ENCODE assay signal across 18 mouse cellular contexts in genomic region chr10:95361260-95361841, GRCm38 (mm10). TPM values are rescaled to one million over a fixed set of nuclear protein-coding genes. Genes with fewer than 3 reads are reported as not detected.
A peak's percentile ranks its signal among the peaks of the same experiment; 100 is the strongest.
DNase-seq lines count a peak whose midpoint lies in the region; ATAC-seq and TF ChIP-seq lines count a peak whose summit lies in the region.
"Had no signal": no experiment of that assay in that cellular context is flagged by ENCODE, and none has a peak within 500 bp of the region (broad histone marks: within the 10 kb centered on the region; RNA-seq: fewer than 3 reads in every experiment).

No protein-coding gene starts in this region.

- H3K36me3 ChIP-seq in intestine, postnatal 0 days (ENCODE audit: control insufficient read depth, insufficient read depth) = no peaks in the 10 kb centered on the region
- no peaks in the 10 kb centered on the region for H3K36me3 ChIP-seq in intestine, embryonic 15.5 days
- no peaks in the 10 kb centered on the region for H3K36me3 ChIP-seq in lung, embryonic 15.5 days
- H3K36me3 ChIP-seq: embryonic facial prominence, embryonic 15.5 days; forebrain, embryonic 15.5 days; heart, embryonic 13.5 days; hindbrain, embryonic 12.5 days had no signal

- no peak for TF ChIP-seq CTCF in intestine, postnatal 0 days (IDR thresholded peaks at IDR 0.05; ENCODE audit: low read depth)

- no peak overlapping the region for H3K4me2 ChIP-seq in intestine, postnatal 0 days (replicated peaks; ENCODE audit: low read depth)
- no peak overlapping the region for H3K4me2 ChIP-seq in intestine, embryonic 15.5 days (replicated peaks)
- no peak overlapping the region for H3K4me2 ChIP-seq in lung, embryonic 15.5 days
- H3K4me2 ChIP-seq: embryonic facial prominence, embryonic 15.5 days; forebrain, embryonic 15.5 days; heart, embryonic 13.5 days; hindbrain, embryonic 12.5 days had no signal

- H3K9me3 ChIP-seq in intestine, postnatal 0 days (ENCODE audit: control insufficient read depth) = peaks cover 4% of the 10 kb centered on the region; the same call in 1 of the 2 replicates
- H3K9me3 ChIP-seq in intestine, embryonic 15.5 days = no peaks in the 10 kb centered on the region
- H3K9me3 ChIP-seq in lung, embryonic 15.5 days = no peaks in the 10 kb centered on the region
- H3K9me3 ChIP-seq: embryonic facial prominence, embryonic 15.5 days; forebrain, embryonic 15.5 days; heart, embryonic 13.5 days; hindbrain, embryonic 12.5 days had no signal

- H3K4me3 ChIP-seq in intestine, postnatal 0 days (ENCODE audit: low read depth, low read length) = no peak overlapping the region
- H3K4me3 ChIP-seq in intestine, embryonic 15.5 days (replicated peaks) = no peak overlapping the region
- H3K4me3 ChIP-seq in lung, embryonic 15.5 days = no peak overlapping the region
- H3K4me3 ChIP-seq: embryonic facial prominence, embryonic 15.5 days; forebrain, embryonic 15.5 days; heart, embryonic 13.5 days; hindbrain, embryonic 12.5 days had no signal

- H3K4me1 ChIP-seq in intestine, postnatal 0 days (replicated peaks; ENCODE audit: control insufficient read depth, insufficient read depth, low read length) = no peaks in the 10 kb centered on the region
- no peaks in the 10 kb centered on the region for H3K4me1 ChIP-seq in intestine, embryonic 15.5 days (replicated peaks)
- 0 out of 2 replicates have a peak, but pooled peaks cover 3% of the 10 kb centered on the region for H3K4me1 ChIP-seq in lung, embryonic 15.5 days
- H3K4me1 ChIP-seq: embryonic facial prominence, embryonic 15.5 days; forebrain, embryonic 15.5 days; heart, embryonic 13.5 days; hindbrain, embryonic 12.5 days had no signal

- H3K27ac ChIP-seq in intestine, postnatal 0 days (ENCODE audit: low read depth, low read length) = no peak overlapping the region
- no peak overlapping the region for H3K27ac ChIP-seq in intestine, embryonic 15.5 days
- no peak overlapping the region for H3K27ac ChIP-seq in lung, embryonic 15.5 days
- H3K27ac ChIP-seq: embryonic facial prominence, embryonic 15.5 days; forebrain, embryonic 15.5 days; heart, embryonic 13.5 days; hindbrain, embryonic 12.5 days; kidney, postnatal 0 days had no signal

- DNase-seq in right cerebral cortex, adult 2 months (ENCODE audit: low spot score in 2 of 2) = no peak
- DNase-seq: adrenal gland, postnatal 25 days; cerebellum, adult 8-10 months; layer of hippocampus, adult 9-11 months; thymus, postnatal 4 days had no signal

- WGBS in intestine, postnatal 0 days = 58% methylated on average over 12 of the region's 12 CpGs
- WGBS in intestine, embryonic 15.5 days = 82% methylated on average over 12 of the region's 12 CpGs
- 55% methylated on average over 12 of the region's 12 CpGs for WGBS in lung, embryonic 15.5 days

- H3K27me3 ChIP-seq in intestine, postnatal 0 days (replicated peaks; ENCODE audit: control insufficient read depth, insufficient read depth, low read length) = no peaks in the 10 kb centered on the region
- H3K27me3 ChIP-seq in intestine, embryonic 15.5 days (replicated peaks) = no peaks in the 10 kb centered on the region
- no peaks in the 10 kb centered on the region for H3K27me3 ChIP-seq in lung, embryonic 15.5 days
- H3K27me3 ChIP-seq: embryonic facial prominence, embryonic 15.5 days; forebrain, embryonic 15.5 days; hindbrain, embryonic 12.5 days had no signal

- ATAC-seq in intestine, postnatal 0 days = 0 out of 2 replicates have a peak, but pooled peaks have one; percentile 36
- ATAC-seq in intestine, embryonic 15.5 days = no peak
- peak; percentile 78 for ATAC-seq in granulocyte monocyte progenitor cell, adult 5-6 weeks (replicated peaks; ENCODE audit: poor library complexity, severe bottlenecking)
- peak; percentile 65 for ATAC-seq in lung, embryonic 15.5 days (ENCODE audit: borderline replicate concordance, extremely low read depth, low FRiP score, low TSS enrichment)
- peak; percentile 70 for ATAC-seq in megakaryocyte progenitor cell, adult 5-6 weeks (replicated peaks; ENCODE audit: poor library complexity)
- ATAC-seq in monocyte, adult 5-6 weeks (replicated peaks; ENCODE audit: insufficient number of reproducible peaks, low FRiP score, low TSS enrichment, poor library complexity, severe bottlenecking) = no peak
- ATAC-seq in erythroblast, adult 5-6 weeks (replicated peaks; ENCODE audit: low FRiP score, poor library complexity, severe bottlenecking) = no peak
- ATAC-seq: CD4-positive, CD25-positive, alpha-beta regulatory T cell, adult 4 months; forebrain, embryonic 15.5 days had no signal

- no peak overlapping the region for H3K9ac ChIP-seq in intestine, postnatal 0 days (ENCODE audit: low read depth, low read length)
- no peak overlapping the region for H3K9ac ChIP-seq in intestine, embryonic 15.5 days
- H3K9ac ChIP-seq in lung, embryonic 15.5 days = no peak overlapping the region
- H3K9ac ChIP-seq: embryonic facial prominence, embryonic 15.5 days; forebrain, embryonic 15.5 days; heart, embryonic 13.5 days; hindbrain, embryonic 12.5 days had no signal

RNA-seq across cellular contexts. Expression of gene Cradd, which starts 37.4 kb away (rescaled TPM):
- 11.9 and 12.5 TPM in 2 replicates for polyA plus RNA-seq in intestine, postnatal 0 days (2015; fragmentation: Nextera tagmentation; extraction: Ambion mirVana)
- 10.8 and 11.2 TPM in 2 replicates for polyA plus RNA-seq in intestine, embryonic 15.5 days (2015; fragmentation: Nextera tagmentation; extraction: Ambion mirVana)
- total RNA-seq in granulocyte monocyte progenitor cell, adult 5-6 weeks (2014; fragmentation: Nextera tagmentation) = 15.0 and 15.5 TPM in 2 replicates
- 3.3 and 5.3 TPM in 2 replicates for total RNA-seq in granulocyte monocyte progenitor cell, adult 5-6 weeks (2017)
- 12.7 and 12.9 TPM in 2 replicates for polyA plus RNA-seq in lung, embryonic 15.5 days (2015; fragmentation: Nextera tagmentation; extraction: Ambion mirVana)
- total RNA-seq in megakaryocyte progenitor cell, adult 5-6 weeks (2015) = 10.7 and 12.2 TPM in 2 replicates
- total RNA-seq in megakaryocyte progenitor cell, adult 5-6 weeks (2017) = 3.5 and 3.8 TPM in 2 replicates
- total RNA-seq in monocyte, adult 5-6 weeks (2017) = 3.2 to 12.0 TPM (median 4.6 TPM) in 3 replicates
- total RNA-seq in erythroblast, adult 5-6 weeks (2015; ENCODE audit: low replicate concordance) = 5.6 and 7.1 TPM in 2 replicates
- total RNA-seq in erythroblast, adult 5-6 weeks (2017; ENCODE audit: low replicate concordance) = 0.09 and 3.8 TPM in 2 replicates

RNA-seq across cellular contexts. Expression of gene Socs2, which starts 55.6 kb away (rescaled TPM):
- 158 and 160 TPM in 2 replicates for polyA plus RNA-seq in intestine, postnatal 0 days (2015; fragmentation: Nextera tagmentation; extraction: Ambion mirVana)
- polyA plus RNA-seq in intestine, embryonic 15.5 days (2015; fragmentation: Nextera tagmentation; extraction: Ambion mirVana) = 76.9 and 78.3 TPM in 2 replicates
- total RNA-seq in granulocyte monocyte progenitor cell, adult 5-6 weeks (2014; fragmentation: Nextera tagmentation) = not detected in 2 replicates
- total RNA-seq in granulocyte monocyte progenitor cell, adult 5-6 weeks (2017) = not detected in 2 replicates
- 121 and 124 TPM in 2 replicates for polyA plus RNA-seq in lung, embryonic 15.5 days (2015; fragmentation: Nextera tagmentation; extraction: Ambion mirVana)
- total RNA-seq in megakaryocyte progenitor cell, adult 5-6 weeks (2015) = 1.0 TPM in 1 of 2 replicates, not detected in the other
- total RNA-seq in megakaryocyte progenitor cell, adult 5-6 weeks (2017) = 0.33 and 0.61 TPM in 2 replicates
- 0.76 to 3.0 TPM (median 2.7 TPM) in 3 replicates for total RNA-seq in monocyte, adult 5-6 weeks (2017)
- not detected in 2 replicates for total RNA-seq in erythroblast, adult 5-6 weeks (2015; ENCODE audit: low replicate concordance)
- total RNA-seq in erythroblast, adult 5-6 weeks (2017; ENCODE audit: low replicate concordance) = not detected in 2 replicates

Comparison
In these comparisons a context has a peak if more than half of its experiments do, and no peak if none do; other contexts are left out.
1. ATAC-seq: peak in intestine, postnatal 0 days (single experiment), granulocyte monocyte progenitor cell, adult 5-6 weeks (single experiment), lung, embryonic 15.5 days (single experiment) and megakaryocyte progenitor cell, adult 5-6 weeks (single experiment); none in intestine, embryonic 15.5 days (single experiment), monocyte, adult 5-6 weeks (single experiment) and erythroblast, adult 5-6 weeks (single experiment).